Mouse (Mus musculus): ENCODE data around the gene Def8.
A peak's percentile ranks its signal among the peaks of the same experiment; 100 is the strongest.

Gene Def8

GRCm38 (mm10) chr8:123491280-123492075 is 68.2 kb downstream of the Def8 start:
- no peak for DNase-seq (ENCODE audit: low read depth)

DNA sequence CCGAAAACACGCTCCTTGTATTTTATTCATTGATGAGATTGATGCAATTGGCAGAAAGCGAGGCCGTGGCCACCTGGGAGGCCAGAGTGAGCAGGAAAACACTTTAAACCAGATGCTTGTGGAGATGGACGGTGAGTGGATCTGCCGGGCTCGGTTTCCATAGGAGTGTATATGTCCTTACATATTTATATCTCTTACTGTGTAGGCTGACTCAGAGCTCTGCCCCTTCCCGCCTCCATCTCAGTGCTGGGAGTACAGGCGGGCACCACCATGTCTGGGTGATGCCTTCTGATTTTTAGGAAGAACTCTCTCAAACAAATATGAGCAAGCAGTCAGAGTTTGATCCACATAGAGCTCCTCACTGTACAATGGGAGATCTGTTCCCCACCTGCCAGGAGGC is 69.6 kb downstream of the Def8 start:
- DNase-seq (ENCODE audit: low read depth) = no peak

DNA sequence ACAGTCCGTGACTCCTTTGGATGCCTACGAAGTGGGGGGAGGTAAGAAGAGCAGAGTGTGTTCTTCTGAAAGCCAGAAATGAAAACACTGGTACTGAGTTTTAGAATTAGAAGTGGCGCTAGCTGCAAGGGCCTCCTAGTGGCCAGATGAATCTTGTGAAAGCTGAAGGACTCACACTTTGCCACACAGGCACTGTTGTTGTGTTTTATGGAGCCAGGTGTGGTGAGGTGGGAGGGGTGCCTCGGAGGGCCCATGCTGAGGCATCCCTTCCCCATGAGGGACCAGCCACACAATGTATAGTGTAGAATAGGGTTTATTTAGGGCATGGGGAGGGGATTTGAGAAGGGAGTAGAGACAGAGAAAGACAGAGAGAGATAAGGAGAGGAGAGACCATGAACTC is 74.4 kb downstream of the Def8 start:
- peak; percentile 26 for DNase-seq (ENCODE audit: low read depth)

- no peak for DNase-seq (ENCODE audit: low read depth)
These were observed 75.6 kb downstream of the Def8 start for GRCm38 (mm10) chr8:123498963-123499362.

DNA sequence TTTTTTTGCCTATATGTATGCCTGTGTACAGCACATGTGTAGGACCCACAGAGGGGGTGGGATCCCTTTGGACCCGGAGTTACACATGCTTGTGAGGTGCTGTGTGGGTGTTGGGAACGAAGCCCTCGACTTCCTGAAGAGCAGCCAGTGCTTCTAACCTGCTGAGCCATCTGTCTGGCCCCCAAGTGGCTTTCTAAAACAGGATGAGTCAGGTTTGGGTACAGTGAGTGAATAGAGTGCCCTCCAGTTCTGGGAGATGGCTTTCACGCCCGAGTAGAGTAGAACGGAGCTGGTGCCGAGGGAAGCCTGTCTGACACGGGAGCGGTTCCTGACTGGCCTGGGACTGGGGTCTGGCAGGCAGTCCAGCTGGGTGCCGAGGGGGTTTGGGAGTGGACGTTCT is 76.2 kb downstream of the Def8 start:
- no peak for DNase-seq (ENCODE audit: low read depth)

GRCm38 (mm10) chr8:123502192-123502591 is 78.9 kb downstream of the Def8 start:
- DNase-seq (ENCODE audit: low read depth) = no peak

GRCm38 (mm10) chr8:123503801-123504467 is 80.6 kb downstream of the Def8 start:
- no peak for DNase-seq (ENCODE audit: low read depth)

DNA sequence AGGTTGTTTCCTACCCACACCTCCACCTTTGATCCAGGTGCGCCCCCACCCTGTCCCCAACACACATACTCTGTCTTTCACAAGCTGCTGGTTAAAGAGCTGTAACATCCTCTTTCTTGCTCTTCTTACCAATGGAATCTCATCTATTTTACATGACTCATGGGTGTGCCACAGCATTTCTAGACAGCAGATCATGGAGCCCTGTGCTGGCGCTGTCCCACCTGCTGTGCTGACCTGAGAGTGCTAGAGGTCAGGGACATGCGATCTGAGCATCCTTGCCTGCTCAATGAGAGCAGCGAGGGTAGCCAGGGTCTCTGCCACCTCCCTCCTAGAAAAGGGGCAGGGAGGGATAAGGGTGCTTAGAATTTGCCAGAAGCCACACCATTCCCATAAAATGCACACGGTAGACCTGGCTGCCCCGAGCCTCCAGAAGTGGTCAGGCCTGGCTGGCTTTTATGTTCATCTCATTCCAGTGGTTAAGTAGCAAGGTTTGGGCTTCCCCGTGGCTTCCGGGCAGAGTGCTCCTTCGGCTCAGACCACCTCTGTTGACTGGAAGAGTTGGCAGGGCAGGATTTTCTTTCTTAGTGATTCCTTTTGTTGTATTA is 81.4 kb downstream of the Def8 start:
- DNase-seq (ENCODE audit: low read depth) = no peak

DNA sequence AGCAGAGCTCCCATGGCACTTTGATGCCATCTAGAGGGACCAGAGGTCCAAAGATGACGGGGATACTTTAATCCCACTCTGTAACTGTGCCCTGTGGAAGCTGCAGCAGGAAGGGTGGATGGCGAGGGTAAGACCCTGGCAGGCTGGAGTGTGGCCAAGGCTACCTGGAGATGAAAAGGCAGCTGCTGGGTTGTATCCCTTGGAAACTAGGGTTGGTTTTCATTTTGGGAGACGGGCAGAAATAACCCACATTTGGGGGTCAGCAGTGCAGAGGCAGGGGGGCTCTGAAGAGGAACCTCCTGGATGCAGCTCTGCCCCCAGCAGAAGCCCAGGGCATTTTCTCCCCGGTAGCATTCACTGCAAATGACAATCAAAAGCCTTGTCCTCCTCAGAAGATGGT is 81.9 kb downstream of the Def8 start:
- DNase-seq (ENCODE audit: low read depth) = no peak

GRCm38 (mm10) chr8:123505695-123506094 is 82.4 kb downstream of the Def8 start:
- no peak for DNase-seq (ENCODE audit: low read depth)

- no peak for DNase-seq (ENCODE audit: low read depth)
These were observed 83.8 kb downstream of the Def8 start for GRCm38 (mm10) chr8:123507153-123507552.

DNA sequence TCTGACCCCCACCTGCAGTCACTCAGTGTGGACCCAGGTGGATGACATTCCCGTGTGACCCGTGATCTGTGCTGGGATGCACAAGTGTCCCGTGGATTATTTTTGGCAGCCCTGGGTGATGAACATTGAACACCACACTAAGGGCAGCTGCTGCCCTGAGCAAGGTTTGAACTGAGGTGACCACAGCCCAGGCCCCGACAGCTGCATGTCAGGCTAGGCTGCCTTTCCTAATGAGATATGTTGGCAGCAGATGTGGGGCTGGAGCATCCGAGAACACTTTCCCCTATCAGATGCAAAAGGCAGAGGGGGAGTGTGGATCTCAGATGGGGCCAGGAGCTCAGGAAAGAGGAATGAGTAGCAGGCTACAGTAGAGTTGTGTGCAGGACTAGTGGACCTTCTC is 87.5 kb downstream of the Def8 start:
- DNase-seq (ENCODE audit: low read depth) = no peak

Measured in 416B (cell line).